Mouse (Mus musculus) forebrain, postnatal 0 days (tissue): ENCODE results near the gene Senp3. TPM values are rescaled to one million over a fixed set of nuclear protein-coding genes. Genes with fewer than 3 reads are reported as not detected.

Experiments used
- ATAC-seq: fragments of 200-750 bp; cut with Nextera tagmentation; 2 replicates; pipeline ENCODE4 v1.8.0; 2017; ENCODE audit warnings: mild to moderate bottlenecking, moderate library complexity
- DNase-seq: peaks from one replicate; pipeline ENCODE4 v3.0.0-alpha.2; 2015
- H3K27ac ChIP-seq: fragments of 300-500 bp; sonication (generic); 2 replicates; pipeline ENCODE4 v1.5.1; 2014; ENCODE audit warnings: low read depth, mild to moderate bottlenecking, antibody characterized with exemption, low read length, moderate library complexity, mixed read lengths
- H3K27me3 ChIP-seq: fragments of 300-500 bp; sonication (generic); 2 replicates; pipeline ENCODE4 v1.6.1; 2014; ENCODE audit warnings: mild to moderate bottlenecking, low read length, mixed read lengths; ENCODE audit not compliant: insufficient read depth
- H3K36me3 ChIP-seq: fragments of 300-500 bp; sonication (generic); 2 replicates; pipeline ENCODE4 v1.6.1; 2014; ENCODE audit warnings: mild to moderate bottlenecking, moderate library complexity; ENCODE audit not compliant: insufficient read depth
- H3K4me1 ChIP-seq: fragments of 300-500 bp; sonication (generic); 2 replicates; pipeline ENCODE4 v1.6.1; 2014; ENCODE audit warnings: antibody characterized with exemption; ENCODE audit not compliant: insufficient read depth
- H3K4me2 ChIP-seq: fragments of 300-500 bp; sonication (generic); 2 replicates; pipeline ENCODE4 v1.6.1; 2014; ENCODE audit warnings: low read depth, mild to moderate bottlenecking, moderate library complexity
- H3K4me3 ChIP-seq: fragments of 300-500 bp; sonication (generic); 2 replicates; pipeline ENCODE4 v1.5.1; 2014; ENCODE audit warnings: low read depth, low read length, mixed read lengths
- H3K9ac ChIP-seq: fragments of 300-500 bp; sonication (generic); 2 replicates; pipeline ENCODE4 v1.6.1; 2014; ENCODE audit warnings: mild to moderate bottlenecking
- H3K9me3 ChIP-seq: fragments of 300-500 bp; sonication (generic); 2 replicates; pipeline ENCODE4 v1.6.1; 2016; ENCODE audit warnings: low read length
- CTCF ChIP-seq: sonication (generic); IDR thresholded peaks from 2 replicates; pipeline ENCODE4 v1.5.1; 2016; ENCODE audit warnings: antibody characterized with exemption, control low read depth, low read depth
- WGBS: fragments of 180-500 bp; shearing (Covaris S2); extraction: QIAGEN DNeasy Blood & Tissue Kit; methylation state at CpG from one replicate; pipeline ENCODE4 v1.1.7; 2014; 5-methylcytosine and 5-hydroxymethylcytosine counted together
- polyA plus RNA-seq: library from polyadenylated mRNA; unstranded; fragments of >200 nt; fragmentation: Nextera tagmentation; extraction: Ambion mirVana; gene quantifications from 2 replicates; pipeline ENCODE4 v1.2.1, GENCODE M21; 2015
- total RNA-seq: library from RNA; depleted of rRNA; stranded (reverse); fragments of >200 nt; gene quantifications from 2 replicates; pipeline ENCODE4 v1.2.3, GENCODE M21; 2014

The Senp3 gene
- total and polyA plus RNA-seq, 2 experiments from 2014 or later: 77.6 to 82.4 TPM

- ATAC-seq (peak; percentile 97), DNase-seq (peak; percentile 99)
- H3K9ac ChIP-seq: peak within 1 kb of the TSS; percentile 70
- peak within 1 kb of the TSS; percentile 97 for H3K27ac ChIP-seq
- peaks cover 4% of the 10 kb centered on the region for H3K4me1 ChIP-seq
- H3K4me3 ChIP-seq: peak within 1 kb of the TSS; percentile 55
- peaks cover 52% of the 10 kb centered on the region for H3K36me3 ChIP-seq
- H3K4me2 ChIP-seq: peak within 1 kb of the TSS; percentile 48
- H3K9me3 ChIP-seq: no peaks in the 10 kb centered on the region
- WGBS: 1% methylated on average over 48 of the region's 48 CpGs
- H3K27me3 ChIP-seq: no peaks in the 10 kb centered on the region
- peak; percentile 71 for TF ChIP-seq CTCF
Measured at GRCm38 (mm10) chr11:69662213-69662966, 19.5 kb downstream of the Senp3 start, which contains the start of gene Mpdu1. Gene Mpdu1 (minus strand): TSS chr11:69662642.

- peak overlapping the region; percentile 55 for H3K4me3 ChIP-seq
- peaks cover 53% of the 10 kb centered on the region for H3K36me3 ChIP-seq
- TF ChIP-seq CTCF: no peak
- H3K27ac ChIP-seq: no peak overlapping the region
- H3K4me1 ChIP-seq: peaks cover 4% of the 10 kb centered on the region
- no peak for ATAC-seq
- no peak for DNase-seq
- H3K9ac ChIP-seq: 0 out of 2 replicates have a peak overlapping the region, but pooled peaks have one; percentile 70
- 66% methylated on average over 3 of the region's 3 CpGs for WGBS
- H3K27me3 ChIP-seq: no peaks in the 10 kb centered on the region
- peak overlapping the region; percentile 48 for H3K4me2 ChIP-seq
- H3K9me3 ChIP-seq: no peaks in the 10 kb centered on the region
Measured at GRCm38 (mm10) chr11:69661221-69661881, 20.5 kb downstream of the Senp3 start.

GRCm38 (mm10) chr11:69657462-69657881 lies 24.4 kb downstream of the Senp3 start:
- TF ChIP-seq CTCF: no peak
- H3K36me3 ChIP-seq: peaks cover 45% of the 10 kb centered on the region
- no peaks in the 10 kb centered on the region for H3K27me3 ChIP-seq
- DNase-seq (no peak), ATAC-seq (no peak)
- no peak overlapping the region for H3K4me3 ChIP-seq
- H3K4me1 ChIP-seq: peaks cover 4% of the 10 kb centered on the region; the same call in 1 of the 2 replicates
- no peak overlapping the region for H3K27ac ChIP-seq
- no peak overlapping the region for H3K9ac ChIP-seq
- no peak overlapping the region for H3K4me2 ChIP-seq
- H3K9me3 ChIP-seq: no peaks in the 10 kb centered on the region
- 85% methylated on average over 15 of the region's 15 CpGs for WGBS

- 80% methylated on average over 10 of the region's 10 CpGs for WGBS
- DNase-seq: peak; percentile 83
- H3K36me3 ChIP-seq: peaks cover 51% of the 10 kb centered on the region
- H3K4me2 ChIP-seq: no peak overlapping the region
- H3K9ac ChIP-seq: no peak overlapping the region
- H3K4me3 ChIP-seq: no peak overlapping the region
- no peak overlapping the region for H3K27ac ChIP-seq
- peak; percentile 46; the same call in 1 of the 2 replicates for ATAC-seq
- H3K4me1 ChIP-seq: peaks cover 4% of the 10 kb centered on the region; the same call in 1 of the 2 replicates
- no peaks in the 10 kb centered on the region for H3K9me3 ChIP-seq
- peak; percentile 83 for TF ChIP-seq CTCF
- H3K27me3 ChIP-seq: no peaks in the 10 kb centered on the region
Measured at GRCm38 (mm10) chr11:69656617-69657461, 25.0 kb downstream of the Senp3 start.

- Histone ChIP-seq H3K27me3 (no peaks in the 10 kb centered on the region), H3K9ac (no peak overlapping the region), H3K9me3 (no peaks in the 10 kb centered on the region), H3K4me2 (no peak overlapping the region), H3K36me3 (peaks cover 59% of the 10 kb centered on the region), H3K27ac (no peak overlapping the region), H3K4me1 (no peaks in the 10 kb centered on the region), H3K4me3 (no peak overlapping the region)
- DNase-seq (no peak), ATAC-seq (no peak)
- no peak for TF ChIP-seq CTCF
- WGBS: 83% methylated on average over 5 of the region's 5 CpGs
Measured at GRCm38 (mm10) chr11:69656065-69656455, 25.8 kb downstream of the Senp3 start.

- ATAC-seq: peak; percentile 80
- Histone ChIP-seq H3K4me3 (no peak within 1 kb of the TSS), H3K9ac (no peak within 1 kb of the TSS; the same call in 1 of the 2 replicates)
Measured at GRCm38 (mm10) chr11:69655264-69656064, 26.4 kb downstream of the Senp3 start, which contains the start of gene Sox15. Gene Sox15 (plus strand): TSS chr11:69655314.

More at GRCm38 (mm10) chr11:69655264-69656064, 26.4 kb downstream of the Senp3 start, which contains the start of gene Sox15:
- Histone ChIP-seq H3K36me3 (peaks cover 65% of the 10 kb centered on the region), H3K27ac (no peak within 1 kb of the TSS), H3K27me3 (no peaks in the 10 kb centered on the region), H3K4me2 (no peak within 1 kb of the TSS), H3K9me3 (no peaks in the 10 kb centered on the region), H3K4me1 (no peaks in the 10 kb centered on the region)
- DNase-seq: peak; percentile 86
- 22% methylated on average over 34 of the region's 34 CpGs for WGBS
- TF ChIP-seq CTCF: peak; percentile 84
